Mouse (Mus musculus) mouse embryonic stem cell (cell line): ENCODE results near the gene Sh3bp1.

Experiments
- in situ Hi-C, 2 experiments: fragments of 300-500 bp; cut with MboI; formaldehyde crosslinking; loops; 1 replicate in 1 of 2; 3 replicates in 1 of 2; pipeline ENCODE4 v1.14.3; 2019 to 2020; ENCODE audit warnings: low sequenced_read_pairs in 2 of 2, low pct_unique_long_range_greater_than_20kb in 1 of 2, mixed read lengths in 1 of 2; ENCODE audit not compliant: unreplicated experiment in 1 of 2

Sh3bp1 gene

GRCm38 (mm10) chr15:78899740-78900584 is at the start of gene Sh3bp1:
Gene Sh3bp1, plus strand, starts transcription at chr15:78899768.
- in situ Hi-C loops: no loop called here

GRCm38 (mm10) chr15:78850059-78850824 is 49.3 kb upstream of the Sh3bp1 start:
- in situ Hi-C loops: loop anchor here in 1 of 2 experiments (10.0 kb wide), 1 partner anchor 225 kb away; no protein-coding TSS in a partner anchor

GRCm38 (mm10) chr15:78850944-78851343 is 48.6 kb upstream of the Sh3bp1 start:
- in situ Hi-C loops: loop anchor here in 1 of 2 experiments (10.0 kb wide), 1 partner anchor 226 kb away; no protein-coding TSS in a partner anchor

GRCm38 (mm10) chr15:78851505-78852153 is 47.9 kb upstream of the Sh3bp1 start:
- in situ Hi-C loops: loop anchor here in 1 of 2 experiments (10.0 kb wide), 1 partner anchor 227 kb away; no protein-coding TSS in a partner anchor

GRCm38 (mm10) chr15:78855303-78855965 is 44.1 kb upstream of the Sh3bp1 start, which contains the start of gene Lgals2:
Gene Lgals2, minus strand, starts transcription at chr15:78855529.
- in situ Hi-C loops: loop anchor here in 1 of 2 experiments (10.0 kb wide), 1 partner anchor 231 kb away; no protein-coding TSS in a partner anchor

GRCm38 (mm10) chr15:78857009-78857408 is 42.6 kb upstream of the Sh3bp1 start:
- in situ Hi-C loops: loop anchor here in 1 of 2 experiments (10.0 kb wide), 1 partner anchor 232 kb away; no protein-coding TSS in a partner anchor

DNA sequence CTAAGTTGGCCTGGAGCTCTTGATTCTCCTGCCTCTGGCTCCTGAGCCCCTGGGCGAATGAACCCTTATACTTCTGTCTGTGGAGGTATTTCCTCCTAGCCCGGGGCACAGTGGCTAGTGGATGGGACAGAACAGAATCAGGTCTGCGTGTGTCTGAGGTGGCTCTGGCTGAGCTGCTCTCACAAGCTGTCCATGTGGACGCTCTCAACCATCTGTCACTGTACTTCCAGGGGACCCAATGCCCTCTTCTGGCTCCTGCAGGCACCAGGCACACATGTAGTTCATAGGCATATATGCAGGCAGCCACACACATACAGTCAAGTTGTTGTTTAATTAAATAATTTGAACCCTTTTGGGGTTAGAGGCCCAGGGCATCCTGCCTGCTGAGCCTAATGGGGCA is 40.3 kb upstream of the Sh3bp1 start:
- in situ Hi-C loops: loop anchor here in 1 of 2 experiments (10.0 kb wide), 1 partner anchor 235 kb away; no protein-coding TSS in a partner anchor

- in situ Hi-C loops: loop anchor here in 1 of 2 experiments (10.0 kb wide), 1 partner anchor 235 kb away; no protein-coding TSS in a partner anchor
Observed at GRCm38 (mm10) chr15:78859714-78860113, 39.9 kb upstream of the Sh3bp1 start.

DNA sequence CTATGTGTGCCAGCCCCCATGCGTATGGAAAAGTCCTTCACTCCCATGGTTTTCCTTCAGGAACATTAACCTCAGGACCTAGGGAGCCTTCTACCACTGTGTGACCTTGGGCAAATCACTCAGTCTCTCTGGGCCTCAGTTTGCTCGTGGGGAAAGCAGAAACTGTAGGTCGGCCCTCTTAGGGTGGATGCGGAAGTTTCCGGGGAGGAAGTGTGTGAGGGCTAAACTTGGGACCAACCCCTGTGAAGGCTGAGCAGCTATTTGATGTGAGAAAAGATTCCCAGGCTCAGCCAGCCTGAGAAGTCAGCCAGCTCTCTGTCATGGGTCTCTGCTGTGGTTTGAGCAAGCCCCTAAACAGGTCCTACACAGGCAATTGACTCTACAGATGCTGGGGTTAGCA is 37.3 kb upstream of the Sh3bp1 start:
- in situ Hi-C loops: no loop called here

DNA sequence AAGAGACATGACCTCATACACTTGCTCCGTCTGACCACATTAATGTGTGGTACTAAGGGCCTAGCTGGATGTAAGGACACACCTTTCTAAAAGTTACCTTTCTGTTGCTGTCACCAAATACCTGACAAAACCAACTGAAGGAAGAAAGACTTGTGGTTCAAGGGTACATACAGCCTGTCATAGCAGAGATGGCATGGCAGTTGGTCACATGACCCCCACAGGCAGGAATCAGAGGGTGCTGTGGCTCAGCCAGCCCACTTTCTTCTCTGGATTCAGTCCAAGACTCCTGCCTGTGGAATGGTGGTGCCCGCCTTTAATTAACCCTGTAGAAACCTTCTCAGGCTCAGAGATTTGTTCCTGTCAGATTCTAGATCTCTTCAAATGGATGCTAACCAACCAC is 36.4 kb upstream of the Sh3bp1 start:
- in situ Hi-C loops: no loop called here

DNA sequence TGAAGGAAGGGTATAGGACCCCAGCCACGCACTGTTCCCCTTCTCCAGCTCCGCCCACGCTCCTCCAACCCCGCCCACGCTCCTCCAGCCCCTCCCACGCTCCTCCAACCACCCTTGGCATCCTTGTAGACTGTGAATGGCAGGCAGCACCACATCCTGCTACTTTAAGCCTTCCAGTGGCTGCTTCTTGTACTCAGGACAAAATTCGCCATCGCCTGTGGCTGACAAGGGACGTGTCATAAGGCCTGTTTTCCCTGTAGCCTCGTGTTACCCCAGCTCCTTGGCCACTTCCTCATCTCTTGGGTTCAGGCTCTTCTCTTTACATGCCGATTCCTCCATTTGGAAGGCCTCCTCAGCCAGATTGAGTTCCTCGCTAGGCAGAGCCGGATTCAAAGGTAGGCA is 35.7 kb upstream of the Sh3bp1 start:
- in situ Hi-C loops: no loop called here

DNA sequence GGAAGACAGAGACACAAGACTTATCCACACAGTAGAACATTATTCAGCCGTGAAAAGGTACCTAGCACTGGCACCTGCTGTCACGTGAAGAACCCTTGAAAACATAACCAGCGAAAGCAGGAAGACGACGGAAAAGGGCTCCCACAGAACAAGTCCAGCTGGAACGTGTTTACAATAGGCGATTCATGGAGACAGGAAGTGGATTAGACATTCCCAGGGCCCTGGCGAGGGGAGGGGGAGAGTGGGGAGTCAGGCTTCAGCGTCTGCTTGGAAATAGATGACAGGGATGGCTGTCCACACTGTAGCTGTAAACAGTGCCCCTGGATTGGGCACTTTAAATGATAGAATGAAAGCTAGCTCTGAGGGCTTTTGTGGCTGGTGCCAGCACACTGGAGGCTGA is 31.2 kb upstream of the Sh3bp1 start:
- in situ Hi-C loops: no loop called here

DNA sequence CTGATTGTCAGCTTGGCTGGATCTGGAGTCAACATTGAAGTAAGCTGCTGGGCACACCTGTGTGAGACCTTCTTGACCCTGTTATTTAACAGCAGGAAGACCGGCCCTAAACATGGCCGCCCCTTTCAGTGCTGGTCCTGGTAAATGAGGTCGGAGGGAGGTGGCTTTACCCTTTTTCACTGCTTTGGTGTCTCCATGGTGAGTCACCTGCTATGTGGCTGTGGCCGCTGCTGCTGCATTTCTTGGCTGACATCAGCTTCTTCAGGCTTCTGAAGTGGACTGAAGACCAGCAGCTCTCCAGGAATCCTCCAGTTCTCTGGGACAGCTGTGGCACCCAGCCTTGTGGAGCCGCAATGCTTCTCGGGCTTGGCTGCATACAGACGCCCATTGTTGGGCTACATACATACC is 30.7 kb upstream of the Sh3bp1 start:
- in situ Hi-C loops: no loop called here

DNA sequence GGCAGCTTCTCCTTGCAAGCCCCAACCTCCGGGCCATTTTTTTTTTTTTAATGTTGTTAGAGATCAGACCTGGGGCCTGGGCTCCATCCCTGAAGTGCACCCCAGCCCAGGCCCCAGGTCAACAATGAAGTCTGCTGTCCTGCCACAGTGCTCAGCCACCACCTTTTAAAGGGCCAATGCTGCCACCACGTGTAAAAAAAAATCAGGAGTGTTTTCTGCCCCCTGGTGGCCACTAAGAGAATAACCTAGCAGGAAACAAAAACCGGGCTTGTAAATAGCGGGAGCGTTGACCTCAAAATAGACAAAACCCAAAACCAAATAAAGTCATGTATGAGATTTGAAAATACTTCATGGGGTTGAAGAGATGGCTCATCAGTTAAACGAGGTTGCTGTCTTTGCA is 29.8 kb upstream of the Sh3bp1 start:
- in situ Hi-C loops: no loop called here

DNA sequence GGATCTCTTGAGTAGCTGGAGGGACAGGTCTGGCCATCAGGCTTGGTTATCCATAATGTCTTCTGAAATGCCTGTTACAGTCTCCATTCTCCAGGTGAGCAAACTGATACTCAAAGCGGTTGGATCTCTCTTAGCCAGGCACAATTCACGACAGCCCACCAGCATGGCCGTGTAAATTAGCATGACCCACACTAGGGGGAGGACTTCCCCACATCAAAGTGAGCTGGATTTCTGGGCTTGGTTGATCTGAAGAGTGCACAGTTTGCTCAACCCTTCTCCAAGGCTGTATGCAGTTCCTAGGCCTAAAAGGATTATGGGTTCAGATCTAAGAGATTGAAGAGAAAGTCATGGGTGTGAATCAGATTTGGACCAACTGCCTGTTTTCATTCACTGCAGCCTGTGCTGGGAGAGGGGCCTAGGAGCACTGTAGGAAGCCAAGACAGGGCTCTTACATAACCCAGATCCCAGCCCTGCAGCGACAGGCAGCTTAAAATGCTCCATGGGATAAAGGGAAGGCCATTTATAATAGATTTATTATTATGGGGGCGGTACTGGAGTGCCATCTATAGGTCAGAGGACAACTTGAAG is 27.5 kb upstream of the Sh3bp1 start:
- in situ Hi-C loops: no loop called here

GRCm38 (mm10) chr15:78873803-78874435 is 25.6 kb upstream of the Sh3bp1 start:
- in situ Hi-C loops: no loop called here

DNA sequence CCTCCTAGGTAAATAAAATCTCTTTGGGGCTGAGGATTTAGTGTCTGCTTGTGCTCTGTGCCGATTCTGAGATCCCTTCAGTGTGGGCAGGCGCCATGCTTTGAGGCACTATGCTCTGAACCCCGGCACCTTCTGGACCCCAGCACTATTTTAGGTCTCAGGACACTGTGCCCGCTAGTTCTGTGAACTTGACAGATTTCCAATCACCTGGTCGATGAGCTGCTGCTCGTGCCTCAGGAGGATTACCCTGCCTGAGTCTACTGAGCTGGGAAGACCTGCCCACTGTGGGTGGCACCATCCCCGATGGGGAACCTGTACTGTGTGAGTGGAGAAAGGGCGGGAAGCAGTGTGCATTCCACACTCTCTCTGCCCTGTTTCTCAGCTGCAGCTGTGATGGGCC is 24.6 kb upstream of the Sh3bp1 start:
- in situ Hi-C loops: no loop called here
